In the genomic region with DNA sequence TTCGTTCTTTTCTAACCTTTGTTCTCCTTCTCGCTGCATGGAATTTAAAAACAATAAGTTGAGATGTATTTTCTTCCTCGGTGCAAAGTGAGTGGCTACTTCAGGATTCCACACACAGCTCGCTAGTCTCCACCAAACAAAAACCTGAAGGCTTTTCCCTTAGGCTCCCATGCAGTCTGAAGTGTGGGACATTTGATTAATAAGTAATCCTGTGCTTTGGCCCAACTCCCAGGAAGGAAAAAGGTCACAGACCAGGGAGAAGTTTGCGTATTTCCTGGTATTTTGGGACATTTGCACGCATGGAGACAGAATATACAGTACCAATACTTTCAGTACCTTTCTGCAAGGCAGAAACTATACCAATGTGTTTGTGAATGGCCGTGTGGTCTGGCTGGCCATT, we compare ENCODE assay signal across 18 mouse cellular contexts.
A peak's percentile ranks its signal among the peaks of the same experiment; 100 is the strongest.
DNase-seq lines count a peak whose midpoint lies in the region; ATAC-seq and TF ChIP-seq lines count a peak whose summit lies in the region.
"Had no signal": no experiment of that assay in that cellular context is flagged by ENCODE, and none has a peak within 500 bp of the region (broad histone marks: within the 10 kb centered on the region; RNA-seq: fewer than 3 reads in every experiment).

No protein-coding gene starts in this region.

- peaks cover 6% of the 10 kb centered on the region; the same call in 1 of the 2 replicates for H3K4me1 ChIP-seq in embryonic facial prominence, embryonic 15.5 days
- H3K4me1 ChIP-seq in embryonic facial prominence, embryonic 10.5 days: peaks cover 7% of the 10 kb centered on the region
- no peaks in the 10 kb centered on the region for H3K4me1 ChIP-seq in liver, embryonic 13.5 days (replicated peaks)
- no peaks in the 10 kb centered on the region for H3K4me1 ChIP-seq in liver, embryonic 12.5 days
- peaks cover 11% of the 10 kb centered on the region; the same call in 1 of the 2 replicates for H3K4me1 ChIP-seq in kidney, embryonic 15.5 days
- peaks cover 8% of the 10 kb centered on the region; the same call in 1 of the 2 replicates for H3K4me1 ChIP-seq in liver, postnatal 0 days (ENCODE audit: insufficient read depth)
- peaks cover 6% of the 10 kb centered on the region for H3K4me1 ChIP-seq in forebrain, embryonic 14.5 days (ENCODE audit: control insufficient read depth, insufficient read depth, low read length)

- ATAC-seq in embryonic facial prominence, embryonic 15.5 days (ENCODE audit: insufficient number of reproducible peaks, low FRiP score, low TSS enrichment, low read depth): no peak
- no peak for ATAC-seq in liver, embryonic 13.5 days (ENCODE audit: low read depth)
- ATAC-seq in liver, embryonic 12.5 days: no peak
- ATAC-seq in kidney, embryonic 15.5 days (replicated peaks; ENCODE audit: low FRiP score): no peak
- peak; percentile 80 for ATAC-seq in liver, postnatal 0 days
- ATAC-seq in forebrain, embryonic 14.5 days: no peak

- TF ChIP-seq CTCF in liver, postnatal 0 days (IDR thresholded peaks at IDR 0.05; ENCODE audit: low read depth): no peak

- no peaks in the 10 kb centered on the region for H3K36me3 ChIP-seq in embryonic facial prominence, embryonic 15.5 days
- no peaks in the 10 kb centered on the region for H3K36me3 ChIP-seq in embryonic facial prominence, embryonic 10.5 days (replicated peaks)
- no peaks in the 10 kb centered on the region for H3K36me3 ChIP-seq in liver, embryonic 13.5 days
- H3K36me3 ChIP-seq in liver, embryonic 12.5 days: no peaks in the 10 kb centered on the region
- H3K36me3 ChIP-seq in kidney, embryonic 15.5 days: no peaks in the 10 kb centered on the region
- H3K36me3 ChIP-seq in liver, postnatal 0 days (replicated peaks; ENCODE audit: insufficient read depth, low read length): no peaks in the 10 kb centered on the region
- no peaks in the 10 kb centered on the region for H3K36me3 ChIP-seq in forebrain, embryonic 14.5 days (ENCODE audit: control insufficient read depth, insufficient read depth, low read length)
- H3K36me3 ChIP-seq: forebrain, embryonic 10.5 days; heart, embryonic 10.5 days; midbrain, embryonic 12.5 days had no signal

- H3K9me3 ChIP-seq in embryonic facial prominence, embryonic 15.5 days (replicated peaks): no peaks in the 10 kb centered on the region
- H3K9me3 ChIP-seq in embryonic facial prominence, embryonic 10.5 days: no peaks in the 10 kb centered on the region
- H3K9me3 ChIP-seq in liver, embryonic 13.5 days (replicated peaks): no peaks in the 10 kb centered on the region
- no peaks in the 10 kb centered on the region for H3K9me3 ChIP-seq in liver, embryonic 12.5 days (replicated peaks)
- no peaks in the 10 kb centered on the region for H3K9me3 ChIP-seq in kidney, embryonic 15.5 days (replicated peaks)
- no peaks in the 10 kb centered on the region for H3K9me3 ChIP-seq in liver, postnatal 0 days (ENCODE audit: low read length)
- no peaks in the 10 kb centered on the region for H3K9me3 ChIP-seq in forebrain, embryonic 14.5 days (replicated peaks; ENCODE audit: control insufficient read depth, low read length)
- H3K9me3 ChIP-seq: forebrain, embryonic 10.5 days; heart, embryonic 10.5 days; midbrain, embryonic 12.5 days had no signal

- H3K27ac ChIP-seq in embryonic facial prominence, embryonic 15.5 days (replicated peaks): 0 out of 2 replicates have a peak overlapping the region, but pooled peaks have one; percentile 36
- H3K27ac ChIP-seq in embryonic facial prominence, embryonic 10.5 days (replicated peaks): no peak overlapping the region
- peak overlapping the region; percentile 53; the same call in 1 of the 2 replicates for H3K27ac ChIP-seq in liver, embryonic 13.5 days
- H3K27ac ChIP-seq in liver, embryonic 12.5 days: no peak overlapping the region
- peak overlapping the region; percentile 64 for H3K27ac ChIP-seq in kidney, embryonic 15.5 days
- peak overlapping the region; percentile 90 for H3K27ac ChIP-seq in liver, postnatal 0 days (ENCODE audit: low read depth)
- no peak overlapping the region for H3K27ac ChIP-seq in forebrain, embryonic 14.5 days (ENCODE audit: low read depth, low read length)
- H3K27ac ChIP-seq: forebrain, embryonic 10.5 days; heart, embryonic 10.5 days; left cerebral cortex, adult 2 months; midbrain, embryonic 12.5 days had no signal

- no peak overlapping the region for H3K9ac ChIP-seq in embryonic facial prominence, embryonic 15.5 days
- H3K9ac ChIP-seq in liver, embryonic 13.5 days: no peak overlapping the region
- H3K9ac ChIP-seq in liver, embryonic 12.5 days: no peak overlapping the region
- H3K9ac ChIP-seq in kidney, embryonic 15.5 days: no peak overlapping the region
- H3K9ac ChIP-seq in liver, postnatal 0 days (replicated peaks): no peak overlapping the region
- H3K9ac ChIP-seq in forebrain, embryonic 14.5 days (ENCODE audit: low read length): no peak overlapping the region
- H3K9ac ChIP-seq: midbrain, embryonic 12.5 days had no signal

- no peak overlapping the region for H3K4me2 ChIP-seq in embryonic facial prominence, embryonic 15.5 days (replicated peaks)
- H3K4me2 ChIP-seq in liver, embryonic 13.5 days: no peak overlapping the region
- no peak overlapping the region for H3K4me2 ChIP-seq in liver, embryonic 12.5 days
- no peak overlapping the region for H3K4me2 ChIP-seq in kidney, embryonic 15.5 days
- no peak overlapping the region for H3K4me2 ChIP-seq in liver, postnatal 0 days (ENCODE audit: low read depth, low read length)
- H3K4me2 ChIP-seq in forebrain, embryonic 14.5 days (ENCODE audit: low read length): no peak overlapping the region
- H3K4me2 ChIP-seq: midbrain, embryonic 12.5 days had no signal

- DNase-seq in embryonic facial prominence, embryonic 10.5 days (ENCODE audit: low spot score): no peak
- DNase-seq in liver, embryonic 13.5 days: no peak
- peak; percentile 44 for DNase-seq in liver, postnatal 0 days
- no peak for DNase-seq in forebrain, embryonic 14.5 days (ENCODE audit: low spot score)
- no peak for DNase-seq in testis, postnatal 10 days (ENCODE audit: low spot score)
- DNase-seq: adrenal gland, adult 2 months; cerebellum, adult 9-11 months; gastrocnemius, postnatal 25 days; heart, postnatal 36 days; right cerebral cortex, postnatal 25 days; thymus, adult 18-20 months had no signal

- H3K4me3 ChIP-seq in embryonic facial prominence, embryonic 15.5 days (replicated peaks): no peak overlapping the region
- no peak overlapping the region for H3K4me3 ChIP-seq in embryonic facial prominence, embryonic 10.5 days
- no peak overlapping the region for H3K4me3 ChIP-seq in liver, embryonic 13.5 days (replicated peaks)
- no peak overlapping the region for H3K4me3 ChIP-seq in liver, embryonic 12.5 days
- no peak overlapping the region for H3K4me3 ChIP-seq in kidney, embryonic 15.5 days (replicated peaks)
- no peak overlapping the region for H3K4me3 ChIP-seq in liver, postnatal 0 days (ENCODE audit: low read depth, low read length)
- H3K4me3 ChIP-seq in forebrain, embryonic 14.5 days (ENCODE audit: low read depth, low read length): no peak overlapping the region
- H3K4me3 ChIP-seq: forebrain, embryonic 10.5 days; heart, embryonic 10.5 days; left cerebral cortex, adult 2 months; midbrain, embryonic 12.5 days had no signal

- WGBS in embryonic facial prominence, embryonic 15.5 days: 61% methylated on average over 7 of the region's 7 CpGs
- WGBS in embryonic facial prominence, embryonic 10.5 days: 87% methylated on average over 7 of the region's 7 CpGs
- WGBS in liver, embryonic 13.5 days (ENCODE audit: insufficient replicate concordance): 58% methylated on average over 7 of the region's 7 CpGs
- WGBS in liver, embryonic 12.5 days (ENCODE audit: insufficient replicate concordance): 68% methylated on average over 7 of the region's 7 CpGs
- WGBS in kidney, embryonic 15.5 days: 63% methylated on average over 7 of the region's 7 CpGs
- 53% methylated on average over 7 of the region's 7 CpGs for WGBS in liver, postnatal 0 days (ENCODE audit: insufficient replicate concordance)
- WGBS in forebrain, embryonic 14.5 days: 53% methylated on average over 7 of the region's 7 CpGs

- no peaks in the 10 kb centered on the region for H3K27me3 ChIP-seq in embryonic facial prominence, embryonic 15.5 days
- no peaks in the 10 kb centered on the region for H3K27me3 ChIP-seq in embryonic facial prominence, embryonic 10.5 days (replicated peaks; ENCODE audit: low read depth, poor library complexity, severe bottlenecking)
- H3K27me3 ChIP-seq in liver, embryonic 13.5 days: no peaks in the 10 kb centered on the region
- no peaks in the 10 kb centered on the region for H3K27me3 ChIP-seq in liver, embryonic 12.5 days (replicated peaks)
- no peaks in the 10 kb centered on the region for H3K27me3 ChIP-seq in kidney, embryonic 15.5 days
- H3K27me3 ChIP-seq in liver, postnatal 0 days (ENCODE audit: insufficient read depth, low read length): no peaks in the 10 kb centered on the region
- no peaks in the 10 kb centered on the region for H3K27me3 ChIP-seq in forebrain, embryonic 14.5 days (replicated peaks; ENCODE audit: control insufficient read depth, insufficient read depth, low read length)
- H3K27me3 ChIP-seq: midbrain, embryonic 12.5 days had no signal

- TF ChIP-seq EP300 in liver, postnatal 0 days (IDR thresholded peaks at IDR 0.05; ENCODE audit: low read depth): peak; percentile 15; the same call in 1 of the 2 replicates

Comparison
In these comparisons a context has a peak if more than half of its experiments do, and no peak if none do; other contexts are left out.
1. H3K27ac ChIP-seq: peak in embryonic facial prominence, embryonic 15.5 days (single experiment), liver, embryonic 13.5 days (single experiment), kidney, embryonic 15.5 days (single experiment) and liver, postnatal 0 days (single experiment); none in embryonic facial prominence, embryonic 10.5 days (single experiment), liver, embryonic 12.5 days (single experiment) and forebrain, embryonic 14.5 days (single experiment).